Mouse (Mus musculus) small intestine, adult 2 months (tissue): Measurements from ENCODE around the gene Cdh13. TPM values are rescaled to one million over a fixed set of nuclear protein-coding genes. Genes with fewer than 3 reads are reported as not detected.

Experiments
- H3K27ac ChIP-seq: fragments of 200-500 bp; 2 replicates; pipeline ENCODE4 v1.5.1; 2012; ENCODE audit warnings: low read depth, low read length, control low read depth, inconsistent platforms; ENCODE audit not compliant: insufficient read depth
- H3K27me3 ChIP-seq: fragments of 200-500 bp; 2 replicates; pipeline ENCODE4 v1.6.1; 2012; ENCODE audit warnings: mild to moderate bottlenecking, moderate library complexity, low read length, inconsistent platforms; ENCODE audit not compliant: control insufficient read depth, insufficient read depth
- H3K36me3 ChIP-seq: fragments of 200-500 bp; 2 replicates; pipeline ENCODE4 v1.6.1; 2012; ENCODE audit warnings: mild to moderate bottlenecking, low read length, control low read depth, inconsistent platforms; ENCODE audit not compliant: control insufficient read depth, insufficient read depth
- H3K4me1 ChIP-seq: fragments of 200-500 bp; 2 replicates; pipeline ENCODE4 v1.6.1; 2012; ENCODE audit warnings: low read length, inconsistent platforms, mixed read lengths; ENCODE audit not compliant: control insufficient read depth, insufficient read depth, insufficient read length
- H3K4me3 ChIP-seq: fragments of 200-500 bp; 2 replicates; pipeline ENCODE4 v1.5.1; 2012; ENCODE audit warnings: low read depth, mild to moderate bottlenecking, control low read depth, inconsistent platforms, low read length, moderate library complexity
- CTCF ChIP-seq: fragments of 200-500 bp; IDR thresholded peaks from 2 replicates; pipeline ENCODE4 v1.5.1; 2012; ENCODE audit warnings: low read depth, mild to moderate bottlenecking, control low read depth, inconsistent platforms, low read length, moderate library complexity, mixed read lengths; ENCODE audit not compliant: insufficient replicate concordance, insufficient read length; ENCODE audit errors: extremely low read depth
- POLR2A ChIP-seq: fragments of 200-500 bp; IDR thresholded peaks from 2 replicates; pipeline ENCODE4 v1.6.1; 2012; ENCODE audit warnings: low read depth, mild to moderate bottlenecking, control low read depth, inconsistent platforms, low read length, moderate library complexity
- WGBS: fragments of 180-500 bp; shearing (Covaris S2); methylation state at CpG from one replicate; pipeline ENCODE4 v1.1.7; 2018; 5-methylcytosine and 5-hydroxymethylcytosine counted together
- polyA plus RNA-seq: library from polyadenylated mRNA; depleted of rRNA; stranded (reverse); fragments of >200 nt; gene quantifications from 2 replicates; pipeline ENCODE4 v1.2.3, GENCODE M21; 2012

The Cdh13 gene
- polyA plus RNA-seq, 1 experiment = 4.6 TPM

GRCm38 (mm10) chr8:118409396-118409795 lies 125.9 kb downstream of the Cdh13 start:
- Histone ChIP-seq H3K27ac (no peak overlapping the region), H3K4me3 (no peak overlapping the region), H3K36me3 (no peaks in the 10 kb centered on the region), H3K27me3 (no peaks in the 10 kb centered on the region), H3K4me1 (no peaks in the 10 kb centered on the region)
- WGBS = 83% methylated on average over 3 of the region's 3 CpGs
- TF ChIP-seq POLR2A = no peak
- TF ChIP-seq CTCF = no peak

- TF ChIP-seq CTCF (no peak), POLR2A (no peak)
- no peaks in the 10 kb centered on the region for H3K36me3 ChIP-seq
- H3K27ac ChIP-seq = no peak overlapping the region
- 93% methylated on average over 4 of the region's 4 CpGs for WGBS
- no peak overlapping the region for H3K4me3 ChIP-seq
- no peaks in the 10 kb centered on the region for H3K4me1 ChIP-seq
- no peaks in the 10 kb centered on the region for H3K27me3 ChIP-seq
Measured at GRCm38 (mm10) chr8:118410341-118410970, 126.9 kb downstream of the Cdh13 start.

- H3K4me1 ChIP-seq = no peaks in the 10 kb centered on the region
- 82% methylated on average over 7 of the region's 7 CpGs for WGBS
- H3K27me3 ChIP-seq = no peaks in the 10 kb centered on the region
- no peak overlapping the region for H3K4me3 ChIP-seq
- TF ChIP-seq CTCF = no peak
- TF ChIP-seq POLR2A = no peak
- no peak overlapping the region for H3K27ac ChIP-seq
- no peaks in the 10 kb centered on the region for H3K36me3 ChIP-seq
Measured at GRCm38 (mm10) chr8:118415672-118416071, 132.1 kb downstream of the Cdh13 start.

- 81% methylated on average over 4 of the region's 4 CpGs for WGBS
Measured at GRCm38 (mm10) chr8:118416811-118417355, 133.3 kb downstream of the Cdh13 start.

GRCm38 (mm10) chr8:118422624-118423023 lies 139.1 kb downstream of the Cdh13 start:
- Histone ChIP-seq H3K4me3 (no peak overlapping the region), H3K27ac (no peak overlapping the region), H3K27me3 (no peaks in the 10 kb centered on the region), H3K36me3 (no peaks in the 10 kb centered on the region), H3K4me1 (no peaks in the 10 kb centered on the region)
- TF ChIP-seq CTCF (no peak), POLR2A (no peak)
- 76% methylated on average over 10 of the region's 10 CpGs for WGBS

More at GRCm38 (mm10) chr8:118416811-118417355, 133.3 kb downstream of the Cdh13 start:
- TF ChIP-seq POLR2A (no peak), CTCF (no peak)
- Histone ChIP-seq H3K36me3 (no peaks in the 10 kb centered on the region), H3K27ac (no peak overlapping the region), H3K4me3 (no peak overlapping the region), H3K4me1 (no peaks in the 10 kb centered on the region), H3K27me3 (no peaks in the 10 kb centered on the region)

- WGBS = 78% methylated on average over 7 of the region's 7 CpGs
- no peak overlapping the region for H3K4me3 ChIP-seq
- TF ChIP-seq CTCF (no peak), POLR2A (no peak)
- no peaks in the 10 kb centered on the region for H3K27me3 ChIP-seq
- H3K36me3 ChIP-seq = no peaks in the 10 kb centered on the region
- H3K4me1 ChIP-seq = no peaks in the 10 kb centered on the region
- H3K27ac ChIP-seq = no peak overlapping the region
Measured at GRCm38 (mm10) chr8:118428941-118429340, 145.4 kb downstream of the Cdh13 start.

- Histone ChIP-seq H3K36me3 (no peaks in the 10 kb centered on the region), H3K27me3 (no peaks in the 10 kb centered on the region), H3K27ac (no peak overlapping the region), H3K4me3 (no peak overlapping the region), H3K4me1 (no peaks in the 10 kb centered on the region)
- 69% methylated on average over 11 of the region's 11 CpGs for WGBS
- TF ChIP-seq CTCF (no peak), POLR2A (no peak)
Measured at GRCm38 (mm10) chr8:118431731-118432440, 148.4 kb downstream of the Cdh13 start.
